Mouse (Mus musculus) megakaryocyte, adult 5-6 weeks (primary cell): ENCODE measurements around the gene Ranbp6. TPM values are rescaled to one million over a fixed set of nuclear protein-coding genes. Genes with fewer than 3 reads are reported as not detected.

Experiments
- ATAC-seq: 2 replicates; pipeline ENCODE4 v1.8.0; 2016; ENCODE audit warnings: mild to moderate bottlenecking, inconsistent platforms; ENCODE audit not compliant: poor library complexity, severe bottlenecking
- total RNA-seq, 2 experiments: library from RNA; stranded (forward) in 1 of 2; stranded (reverse) in 1 of 2; fragments of 153-499, 151-499 nt in 1 of 2; fragments of 221-1000, 200-1000 nt in 1 of 2; gene quantifications; 2 replicates each; pipeline versions ENCODE4 v1.2.3 to v1.2.4; 2015 to 2017

Gene Ranbp6
- 9.3 and 11.7 TPM in 2 replicates for total RNA-seq (2015)
- 15.6 and 22.3 TPM in 2 replicates for total RNA-seq (2017)

DNA sequence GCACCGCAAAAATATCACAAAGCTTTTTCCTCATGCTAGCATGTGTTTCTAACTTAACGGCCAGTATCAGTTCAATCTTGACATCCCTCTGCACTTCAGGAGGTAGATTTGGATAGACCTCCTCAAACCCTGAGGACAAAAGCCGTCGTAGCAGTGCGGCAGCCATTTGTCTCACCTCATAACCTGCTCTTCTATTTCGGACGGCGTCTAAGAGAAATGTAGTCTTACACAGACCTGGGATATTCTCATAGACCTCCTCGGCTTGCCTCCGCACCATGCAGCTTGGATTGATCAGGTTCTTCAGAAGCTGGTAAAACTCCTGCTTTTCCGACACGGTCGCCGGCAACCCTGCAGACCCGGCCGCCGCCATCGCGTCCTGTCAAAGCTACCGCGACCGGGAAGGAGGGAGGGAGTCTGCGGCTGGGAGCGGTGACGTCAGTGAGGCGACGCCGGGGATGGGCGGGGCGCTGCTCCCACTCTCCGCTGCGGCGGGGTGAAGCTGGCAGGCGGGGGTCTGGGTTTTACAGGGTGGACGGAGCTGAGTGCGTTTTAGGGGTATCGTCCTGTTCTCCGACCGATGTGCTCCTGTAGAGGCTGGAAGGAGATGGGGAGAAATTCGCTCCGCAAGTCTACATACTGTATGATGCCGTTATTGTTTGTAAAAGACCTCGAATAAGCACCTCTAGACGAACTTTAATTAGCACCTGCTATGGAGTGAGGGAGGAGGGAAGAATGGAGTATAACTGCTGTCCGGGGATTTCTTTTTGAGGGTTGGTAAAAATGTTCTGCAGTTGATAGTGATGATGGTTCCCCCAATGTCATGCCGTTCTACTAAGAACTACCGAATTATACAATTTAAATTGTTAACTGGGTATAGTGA, at the start of gene Ranbp6:
Gene Ranbp6 (minus strand): TSS at position 394 of the 880 bp plus-strand sequence.
- peak; percentile 100 for ATAC-seq

DNA sequence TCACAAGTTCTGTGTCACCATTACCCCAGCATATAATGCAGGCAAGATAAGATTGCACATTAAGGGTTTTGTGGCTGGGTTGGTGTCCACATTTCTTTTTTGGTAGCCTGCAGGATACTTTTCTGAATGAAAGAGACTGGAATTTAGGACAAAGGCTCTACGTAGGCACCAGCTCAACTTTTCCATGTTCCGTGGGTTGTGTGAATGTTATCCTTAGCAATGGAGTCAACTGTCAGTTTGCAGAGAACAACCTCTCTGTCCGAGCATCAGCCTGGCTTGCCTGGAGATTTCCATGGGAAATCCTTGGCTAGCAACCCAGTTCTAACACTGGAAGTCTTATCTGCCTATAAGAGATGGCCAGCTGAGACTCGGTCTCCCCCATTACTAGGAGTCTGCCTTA, 48.0 kb upstream of the Ranbp6 start:
- ATAC-seq: no peak

- ATAC-seq: no peak
Observed at GRCm38 (mm10) chr19:29857267-29857666, 44.5 kb upstream of the Ranbp6 start.

DNA sequence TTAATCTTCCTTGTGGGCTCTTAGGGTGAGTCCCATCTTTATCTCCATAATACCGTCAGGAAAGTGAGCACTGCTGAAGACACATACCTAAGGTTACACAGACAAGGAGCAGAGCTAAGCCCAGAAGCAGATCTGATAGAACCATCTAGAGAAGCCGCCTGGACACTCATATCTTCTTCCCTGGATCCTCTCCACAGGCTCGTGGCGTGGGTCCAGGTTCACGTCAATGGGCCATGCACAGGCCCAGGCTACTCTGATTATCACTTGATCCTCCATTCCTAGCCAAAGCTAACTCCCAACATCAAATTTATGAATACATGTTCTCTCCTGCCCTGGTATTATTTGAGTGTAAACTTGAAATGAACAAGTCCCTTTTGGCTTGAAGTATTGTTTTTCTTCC, 40.9 kb upstream of the Ranbp6 start:
- no peak for ATAC-seq

DNA sequence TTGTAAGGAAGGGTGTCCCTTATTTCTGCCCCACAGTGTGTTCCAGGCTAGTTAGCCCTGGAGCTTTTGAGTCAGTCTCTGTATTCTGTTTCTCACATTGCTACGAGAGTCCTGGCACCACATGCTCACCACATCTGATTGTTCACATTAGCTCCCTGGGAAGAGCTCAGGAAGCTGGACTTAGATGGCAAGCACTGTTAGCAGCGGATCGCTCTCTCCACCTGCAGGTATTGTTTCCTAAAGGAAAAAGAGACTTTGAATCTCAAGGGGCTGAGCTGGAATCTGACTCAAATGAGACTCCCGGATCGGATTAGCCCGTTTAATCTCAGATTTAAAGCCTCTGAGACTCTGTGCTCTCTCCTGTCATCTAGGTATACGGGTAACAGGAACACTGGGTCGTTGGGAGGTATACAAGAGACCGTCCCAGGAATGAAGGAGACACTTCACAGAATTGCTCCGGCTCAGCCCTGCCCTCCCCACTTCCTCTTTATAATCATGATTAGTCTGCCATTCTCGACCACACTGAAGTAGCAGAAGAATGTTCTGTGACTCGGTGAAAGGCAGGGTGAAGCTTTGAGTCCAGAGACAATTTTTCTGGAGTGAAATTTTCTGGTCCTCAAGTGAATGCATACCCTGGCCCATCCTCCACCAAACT, 38.4 kb upstream of the Ranbp6 start:
- ATAC-seq: no peak

DNA sequence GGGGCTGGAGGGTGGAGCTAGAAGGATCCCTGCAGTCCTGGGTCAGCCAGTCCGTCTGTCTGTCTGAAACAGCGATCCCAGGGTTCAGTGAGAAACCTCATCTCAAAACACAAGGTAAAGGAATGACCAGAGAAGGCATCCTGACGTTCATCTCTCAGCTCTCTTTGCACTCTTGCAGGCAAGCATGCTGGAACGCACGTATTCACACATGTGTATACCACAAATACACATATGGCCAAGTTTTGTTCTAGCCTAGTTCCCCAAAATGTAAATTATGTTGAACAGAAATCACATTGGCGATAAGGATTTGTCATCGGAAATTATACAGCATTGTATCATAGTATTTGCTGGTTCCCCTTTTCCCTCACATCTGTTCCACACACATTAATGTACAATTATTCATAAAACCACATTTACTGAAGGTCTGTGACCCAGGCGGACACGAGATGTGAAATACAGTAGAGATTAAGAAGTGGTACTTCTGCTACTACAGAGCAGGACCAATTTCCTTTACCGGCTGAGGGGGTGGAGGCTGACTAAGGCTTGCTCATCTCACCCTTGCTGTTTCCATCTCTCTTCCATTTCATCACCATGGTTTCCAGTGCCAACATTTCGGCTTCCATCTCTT, 37.3 kb upstream of the Ranbp6 start:
- ATAC-seq: no peak

DNA sequence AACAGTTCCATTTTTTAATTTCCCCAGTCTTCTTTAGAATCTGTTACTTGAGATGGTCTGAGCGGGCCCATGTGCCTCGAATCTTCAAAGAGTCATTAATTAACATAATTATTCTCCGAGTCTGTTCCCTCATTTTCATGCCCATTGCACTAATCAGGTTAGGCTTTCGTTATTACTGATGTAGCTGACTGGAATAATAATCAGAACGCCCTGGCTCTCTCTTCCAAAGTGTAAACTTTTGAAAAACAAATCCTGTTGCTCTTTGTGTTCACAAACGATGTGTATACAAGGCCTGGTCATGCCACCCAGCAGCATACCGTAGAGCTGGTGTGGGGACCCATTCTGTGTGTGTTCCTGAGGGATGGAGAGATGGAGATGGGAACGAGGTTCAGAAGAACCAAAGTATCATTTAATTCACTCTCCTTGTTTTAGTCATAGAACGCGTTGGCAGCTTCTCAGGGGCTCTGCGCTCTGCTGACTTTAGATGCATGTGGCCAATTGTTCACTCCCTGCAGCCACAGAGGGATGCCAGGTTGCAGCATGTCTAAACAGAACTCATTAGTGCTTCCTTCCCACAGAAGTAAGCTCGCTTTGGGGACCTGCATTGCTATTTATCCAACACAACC, 31.4 kb upstream of the Ranbp6 start:
- ATAC-seq: no peak

GRCm38 (mm10) chr19:29843641-29844035, 30.9 kb upstream of the Ranbp6 start:
- no peak for ATAC-seq

GRCm38 (mm10) chr19:29842973-29843372, 30.2 kb upstream of the Ranbp6 start:
- no peak for ATAC-seq

GRCm38 (mm10) chr19:29840642-29841041, 27.9 kb upstream of the Ranbp6 start:
- no peak for ATAC-seq

GRCm38 (mm10) chr19:29838636-29839135, 25.9 kb upstream of the Ranbp6 start:
- ATAC-seq: no peak

- no peak for ATAC-seq
Observed at GRCm38 (mm10) chr19:29838171-29838570, 25.4 kb upstream of the Ranbp6 start.

DNA sequence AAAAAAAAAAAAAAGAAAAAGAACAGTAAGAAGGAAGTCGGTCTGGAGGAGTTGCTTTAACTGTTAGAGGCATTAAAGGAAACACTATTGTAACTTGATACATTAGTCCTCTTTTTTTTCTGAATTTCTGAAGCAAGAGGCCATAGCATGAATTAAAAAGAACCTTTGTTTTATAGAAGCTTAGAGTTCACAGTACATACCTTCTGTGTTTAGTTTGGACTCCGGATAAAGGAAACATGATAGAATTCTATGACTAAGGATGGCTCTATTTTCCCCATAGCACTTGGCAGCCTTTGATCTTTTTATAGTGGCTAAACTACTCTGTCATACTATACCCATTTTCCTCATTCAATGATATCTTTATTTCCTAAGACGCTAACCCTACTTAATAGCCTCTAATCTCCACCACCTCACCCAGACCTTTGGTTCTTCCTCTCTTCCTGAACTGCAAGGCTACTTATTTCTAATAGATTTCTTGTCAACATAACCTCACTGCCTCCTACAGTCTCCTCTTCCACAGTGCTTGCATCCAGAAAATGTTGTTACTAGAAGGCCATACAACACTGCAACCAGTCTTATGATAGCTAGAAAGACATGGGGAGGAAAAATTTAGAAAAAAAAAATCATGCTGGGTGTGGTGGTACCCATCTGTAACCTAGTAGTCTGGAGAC, 22.7 kb upstream of the Ranbp6 start:
- ATAC-seq: no peak

DNA sequence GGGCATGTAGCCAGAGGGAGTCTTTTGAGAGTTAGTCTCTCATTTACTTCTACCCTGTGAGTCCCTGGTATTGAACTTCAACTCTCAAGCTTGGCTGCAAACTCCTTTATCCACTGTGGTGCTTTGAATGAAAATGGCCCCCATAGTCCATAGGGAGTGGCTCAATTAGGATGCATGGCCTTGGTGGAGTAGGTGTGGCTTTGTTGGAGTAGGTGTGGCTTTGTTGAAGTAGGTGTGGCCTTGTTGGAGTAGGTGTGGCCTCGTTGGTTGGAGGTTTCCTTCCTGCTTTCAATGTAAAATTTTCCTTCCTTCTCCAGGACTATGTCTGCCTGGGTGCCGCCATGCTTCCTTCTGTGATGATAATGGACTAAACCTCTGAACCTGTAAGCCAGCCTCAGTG, 18.1 kb upstream of the Ranbp6 start:
- no peak for ATAC-seq

DNA sequence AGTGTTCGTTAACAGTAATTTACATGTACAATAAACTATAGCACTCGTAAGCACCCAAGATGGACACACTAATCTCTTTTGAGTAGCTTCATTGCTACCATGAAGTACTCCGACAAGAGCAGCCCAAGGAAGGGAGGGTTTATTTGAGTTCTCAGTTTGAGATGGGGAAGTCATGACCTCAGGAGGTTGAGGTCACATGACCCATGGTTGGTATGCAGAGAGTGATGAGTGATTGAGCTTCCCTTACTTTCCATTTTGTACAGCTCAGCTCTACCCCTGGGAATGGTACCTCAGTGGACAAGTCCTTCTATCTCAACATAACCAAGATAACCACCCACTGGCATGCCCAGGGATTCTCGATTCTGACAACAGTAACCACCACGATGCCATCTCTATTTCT, 15.8 kb upstream of the Ranbp6 start:
- peak; percentile 34 for ATAC-seq

GRCm38 (mm10) chr19:29826686-29827085, 13.9 kb upstream of the Ranbp6 start:
- no peak for ATAC-seq

DNA sequence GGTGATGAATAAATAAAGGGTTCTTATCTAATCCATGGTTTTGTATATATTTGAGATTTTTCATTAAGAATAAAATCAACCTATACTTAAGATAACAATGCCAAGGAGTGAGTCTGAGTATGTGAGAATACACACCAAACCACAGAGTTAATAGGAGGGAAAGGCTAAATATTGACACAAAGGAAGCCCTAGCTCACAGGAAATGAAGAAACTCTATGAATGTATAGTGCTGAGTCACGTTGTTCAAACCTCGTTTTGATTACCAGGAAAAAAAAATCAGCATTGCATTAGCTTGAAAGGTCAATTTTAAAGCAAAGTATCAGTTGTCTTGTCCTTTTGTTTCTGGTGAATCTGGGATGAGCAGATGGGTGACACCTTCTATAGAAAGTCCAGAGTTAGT, 12.2 kb upstream of the Ranbp6 start:
- ATAC-seq: peak; percentile 25; the same call in 1 of the 2 replicates

GRCm38 (mm10) chr19:29824034-29824700, 11.4 kb upstream of the Ranbp6 start:
- ATAC-seq: peak; percentile 86

DNA sequence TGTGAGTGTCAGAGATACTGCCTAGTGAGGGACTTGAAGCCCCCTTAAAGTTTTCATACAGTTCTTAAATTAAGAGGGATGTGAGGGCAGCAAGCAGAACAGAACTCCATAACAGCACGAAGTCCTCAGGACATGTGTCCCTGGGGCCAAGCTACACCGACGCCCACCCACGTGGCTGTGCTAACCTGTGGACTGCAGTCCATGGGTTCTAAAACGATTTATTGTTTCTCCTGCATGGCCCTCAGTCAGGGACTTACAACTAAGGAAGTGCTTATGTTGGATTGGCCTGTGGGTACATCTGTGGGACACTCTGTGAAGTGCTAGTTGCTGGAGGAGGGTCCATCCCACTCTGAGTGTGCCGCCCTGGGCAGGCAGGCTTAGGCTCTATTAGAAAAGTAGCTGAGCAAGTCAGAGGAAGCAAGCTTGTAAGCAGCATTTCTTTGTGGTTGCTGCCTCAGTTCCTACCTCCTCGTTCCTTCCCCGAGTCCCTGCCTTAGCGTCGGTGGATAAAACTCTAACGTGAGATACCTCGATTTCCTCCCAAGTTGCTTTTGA, 10.8 kb upstream of the Ranbp6 start:
- no peak for ATAC-seq

- peak; percentile 66; the same call in 1 of the 2 replicates for ATAC-seq
Observed at GRCm38 (mm10) chr19:29820966-29821365, 8.2 kb upstream of the Ranbp6 start.
